Mouse (Mus musculus) subcutaneous adipose tissue, adult 2 months (tissue): ENCODE results near the gene Nat8f7. TPM values are rescaled to one million over a fixed set of nuclear protein-coding genes. Genes with fewer than 3 reads are reported as not detected.

Experiments used
- polyA plus RNA-seq: library from polyadenylated mRNA; depleted of rRNA; stranded (reverse); fragments of >200 nt; gene quantifications from 2 replicates; pipeline ENCODE4 v1.2.3, GENCODE M21; 2012; ENCODE audit warnings: low replicate concordance; rRNA removed

Nat8f7 gene
- 0.54 and 0.89 TPM in 2 replicates for polyA plus RNA-seq

GRCm38 (mm10) chr6:85713105-85713504 is at the start of gene Nat8f7:
Nat8f7 (minus strand) TSS chr6:85713205.

Other genes with a start within 250 kb of the Nat8f7 start
- gene Fbxo41, start 210.2 kb downstream of the Nat8f7 start, polyA plus RNA-seq, result 0.03 and 0.41 TPM in 2 replicates
- 0.05 TPM in 1 of 2 replicates, not detected in the other for gene Egr4, start 199.6 kb downstream of the Nat8f7 start, polyA plus RNA-seq
- gene Alms1, start 125.7 kb downstream of the Nat8f7 start, polyA plus RNA-seq, result 0.69 and 2.3 TPM in 2 replicates
- 0.92 and 2.0 TPM in 2 replicates for gene Nat8f3, start 52.5 kb upstream of the Nat8f7 start, polyA plus RNA-seq
- 0.87 and 0.99 TPM in 2 replicates for gene Nat8f6, start 107.7 kb upstream of the Nat8f7 start, polyA plus RNA-seq
- not detected in 2 replicates for gene Nat8f5, start 107.8 kb upstream of the Nat8f7 start, polyA plus RNA-seq
- 0.18 TPM in 1 of 2 replicates, not detected in the other for gene Nat8, start 118.9 kb upstream of the Nat8f7 start, polyA plus RNA-seq
- gene Nat8f2, start 156.0 kb upstream of the Nat8f7 start, polyA plus RNA-seq, result 0.15 TPM in 1 of 2 replicates, not detected in the other
- gene Nat8f4, start 191.7 kb upstream of the Nat8f7 start, polyA plus RNA-seq, result 0.75 and 1.6 TPM in 2 replicates
- gene Tprkb, start 198.7 kb upstream of the Nat8f7 start, polyA plus RNA-seq, result 16.0 and 20.3 TPM in 2 replicates
- gene Nat8f1, start 202.5 kb upstream of the Nat8f7 start, polyA plus RNA-seq, result 10.6 and 12.9 TPM in 2 replicates
- gene Dusp11, start 248.5 kb upstream of the Nat8f7 start, polyA plus RNA-seq, result 34.6 and 50.5 TPM in 2 replicates